Mouse (Mus musculus) heart, adult 2 months (tissue): ENCODE measurements around the gene Gpr176. TPM values are rescaled to one million over a fixed set of nuclear protein-coding genes. Genes with fewer than 3 reads are reported as not detected.

ENCODE experiments used
- DNase-seq, 2 experiments: peaks; one replicate each; pipeline ENCODE4 v3.0.0; 2021
- H3K27ac ChIP-seq: fragments of 200-600 bp; 2 replicates; pipeline ENCODE4 v1.8.1; 2022
- H3K27me3 ChIP-seq: fragments of 200-500 bp; 2 replicates; pipeline ENCODE4 v1.6.1; 2012; ENCODE audit warnings: mild to moderate bottlenecking, low read length, inconsistent platforms, mixed read lengths; ENCODE audit not compliant: control insufficient read depth, insufficient read depth
- H3K36me3 ChIP-seq: fragments of 200-500 bp; 2 replicates; pipeline ENCODE4 v1.6.1; 2012; ENCODE audit warnings: low read length, inconsistent platforms; ENCODE audit not compliant: control insufficient read depth, insufficient read depth
- H3K4me1 ChIP-seq: fragments of 200-500 bp; 2 replicates; pipeline ENCODE4 v1.6.1; 2011; ENCODE audit warnings: low read length; ENCODE audit not compliant: control insufficient read depth, insufficient read depth
- H3K4me3 ChIP-seq: fragments of 200-600 bp; 2 replicates; pipeline ENCODE4 v1.8.1; 2022
- H3K79me2 ChIP-seq: fragments of 200-500 bp; replicated peaks from 2 replicates; pipeline ENCODE4 v1.6.1; 2012; ENCODE audit warnings: mild to moderate bottlenecking, inconsistent platforms, low read length, moderate library complexity, mixed read lengths; ENCODE audit not compliant: control insufficient read depth, insufficient read depth
- H3K9ac ChIP-seq: fragments of 200-500 bp; 2 replicates; pipeline ENCODE4 v1.6.1; 2012; ENCODE audit warnings: low read depth, mild to moderate bottlenecking, control low read depth, inconsistent platforms, low read length, mixed read lengths
- CTCF ChIP-seq: fragments of 200-600 bp; IDR thresholded peaks from 2 replicates; pipeline ENCODE4 v1.8.1; 2022; ENCODE audit warnings: antibody characterized with exemption, mild to moderate bottlenecking, moderate library complexity
- EP300 ChIP-seq: fragments of 200-500 bp; IDR thresholded peaks from 2 replicates; pipeline ENCODE4 v1.6.1; 2011; ENCODE audit warnings: low read depth, low read length, control low read depth; ENCODE audit not compliant: insufficient read depth
- POLR2A ChIP-seq: fragments of 200-500 bp; IDR thresholded peaks from 2 replicates; pipeline ENCODE4 v1.6.1; 2011; ENCODE audit warnings: mild to moderate bottlenecking, low read depth, low read length, control low read depth; ENCODE audit not compliant: insufficient read depth
- WGBS: fragments of 180-500 bp; shearing (Covaris S2); methylation state at CpG from one replicate; pipeline ENCODE4 v1.1.7; 2018; 5-methylcytosine and 5-hydroxymethylcytosine counted together
- intact Hi-C: fragments of 180-260 bp; cut with DNase I; formaldehyde crosslinking; loops from one replicate; pipeline ENCODE4 v1.15.1; 2025
- polyA plus RNA-seq: library from polyadenylated mRNA; depleted of rRNA; stranded (reverse); fragments of >200 nt; gene quantifications from 2 replicates; pipeline ENCODE4 v1.2.3, GENCODE M21; 2012
- total RNA-seq, 2 experiments: library from RNA; stranded (reverse); gene quantifications; 2 replicates each; pipeline ENCODE4 v1.2.3; 2021

Gene Gpr176
- total and polyA plus RNA-seq, 3 experiments: 0.07 to 0.12 (median 0.10) TPM

DNA sequence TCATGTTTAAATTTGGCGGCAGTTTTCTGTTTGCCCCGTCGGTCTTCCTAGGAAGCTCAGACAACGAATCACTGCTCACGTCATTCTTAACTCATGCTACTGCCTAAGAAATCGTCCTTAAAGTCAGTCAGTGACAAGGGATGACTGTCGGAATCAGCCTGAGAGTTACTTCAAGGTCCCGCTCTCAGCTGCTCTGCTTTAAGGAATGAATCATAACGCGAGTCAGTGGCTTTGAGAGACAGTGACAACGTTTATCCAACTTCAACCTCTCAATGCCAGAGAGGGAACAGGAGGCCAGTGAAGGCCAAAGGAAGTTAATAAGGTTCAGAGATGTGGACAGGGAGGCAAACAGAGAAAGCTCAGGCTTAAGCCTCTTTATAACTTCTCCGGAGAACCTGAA is 124.3 kb downstream of the Gpr176 start:
- TF ChIP-seq CTCF (no peak), POLR2A (no peak), EP300 (no peak)
- H3K4me3 ChIP-seq: no peak overlapping the region
- no peak overlapping the region for H3K27ac ChIP-seq
- H3K36me3 ChIP-seq: no peaks in the 10 kb centered on the region
- no peaks in the 10 kb centered on the region for H3K4me1 ChIP-seq
- no peaks in the 10 kb centered on the region for H3K79me2 ChIP-seq
- no peak overlapping the region for H3K9ac ChIP-seq
- WGBS: 70% methylated on average over 12 of the region's 12 CpGs
- H3K27me3 ChIP-seq: no peaks in the 10 kb centered on the region
- DNase-seq: no peak
- intact Hi-C loops: loop anchor here (10.0 kb wide), 1 partner anchor 794 kb away; no protein-coding TSS in a partner anchor

DNA sequence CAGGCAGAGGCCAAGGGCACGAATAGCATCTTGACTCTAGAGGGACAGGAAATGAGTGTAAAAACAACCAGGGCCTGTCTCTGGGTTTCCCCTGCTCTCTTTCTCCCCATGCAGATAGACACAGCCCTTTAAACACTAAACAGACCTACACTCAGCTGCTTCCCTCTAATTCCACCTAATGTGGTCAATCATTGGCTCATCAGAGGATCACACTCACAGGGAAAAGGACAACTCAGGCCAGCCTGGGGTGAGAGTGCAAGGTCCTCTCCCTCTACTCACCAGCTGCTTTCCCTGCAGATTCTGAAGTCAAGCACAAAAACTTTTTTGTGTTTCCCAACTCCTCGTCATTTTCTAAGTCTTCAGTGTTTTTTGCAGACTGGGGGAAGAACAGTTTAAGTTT is 125.2 kb downstream of the Gpr176 start:
- WGBS: 26% methylated on average over 2 of the region's 2 CpGs
- Histone ChIP-seq H3K36me3 (no peaks in the 10 kb centered on the region), H3K4me1 (no peaks in the 10 kb centered on the region), H3K79me2 (no peaks in the 10 kb centered on the region), H3K4me3 (no peak overlapping the region), H3K27me3 (no peaks in the 10 kb centered on the region), H3K9ac (no peak overlapping the region), H3K27ac (no peak overlapping the region)
- DNase-seq: no peak
- intact Hi-C loops: loop anchor here (10.0 kb wide), 1 partner anchor 793 kb away; no protein-coding TSS in a partner anchor
- TF ChIP-seq CTCF (no peak), EP300 (no peak), POLR2A (no peak)

DNA sequence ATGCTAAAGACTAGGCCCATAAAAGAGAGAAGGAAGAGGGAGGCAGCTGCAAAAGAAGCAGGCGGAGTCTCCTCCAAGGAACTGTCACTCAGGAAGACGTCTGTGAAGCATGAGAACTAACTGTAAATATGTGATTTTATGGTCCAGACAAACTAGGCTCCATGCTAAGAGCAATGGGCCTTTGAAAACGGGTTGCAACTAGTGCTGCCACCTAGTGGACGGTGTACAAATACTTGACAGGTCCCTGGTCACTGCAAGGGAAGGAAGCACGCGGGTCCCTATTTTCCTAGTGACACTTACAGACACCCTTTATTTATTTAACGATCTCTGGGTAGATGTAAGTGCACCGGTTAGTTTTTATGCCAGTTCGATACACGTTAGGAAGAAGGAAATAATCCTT is 127.3 kb downstream of the Gpr176 start:
- intact Hi-C loops: loop anchor here (2.0 to 10.0 kb wide), 2 partner anchors 705 to 791 kb away; no protein-coding TSS in a partner anchor
- TF ChIP-seq EP300 (no peak), CTCF (peak; percentile 94), POLR2A (no peak)
- H3K36me3 ChIP-seq: no peaks in the 10 kb centered on the region
- H3K4me3 ChIP-seq: no peak overlapping the region
- peak; percentile 57 to 59 for DNase-seq
- 11% methylated on average over 10 of the region's 10 CpGs for WGBS
- H3K9ac ChIP-seq: no peak overlapping the region
- no peaks in the 10 kb centered on the region for H3K4me1 ChIP-seq
- no peak overlapping the region for H3K27ac ChIP-seq
- no peaks in the 10 kb centered on the region for H3K79me2 ChIP-seq
- no peaks in the 10 kb centered on the region for H3K27me3 ChIP-seq

DNA sequence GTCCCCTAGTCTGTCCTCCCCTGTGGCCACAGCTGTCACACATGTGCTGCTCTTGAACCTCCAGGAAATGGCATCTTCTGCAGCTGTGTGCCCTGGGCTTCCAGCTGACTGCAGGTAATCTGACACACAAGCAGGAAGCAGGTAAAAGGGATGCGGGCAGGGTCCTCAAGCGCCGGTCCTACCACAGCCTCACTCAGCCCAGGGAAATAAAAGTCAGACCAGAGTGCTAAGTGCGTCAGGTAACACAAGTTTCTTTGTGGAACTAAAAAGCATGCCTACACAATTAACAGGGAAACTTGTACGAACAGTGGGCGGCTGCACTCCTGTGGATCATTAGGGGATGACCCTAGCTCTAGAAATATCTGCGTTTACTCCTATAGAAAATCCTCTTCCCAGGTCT is 137.0 kb downstream of the Gpr176 start:
- no peaks in the 10 kb centered on the region for H3K36me3 ChIP-seq
- intact Hi-C loops: no loop called here
- TF ChIP-seq EP300 (no peak), POLR2A (no peak), CTCF (no peak)
- no peaks in the 10 kb centered on the region for H3K27me3 ChIP-seq
- DNase-seq: no peak
- no peaks in the 10 kb centered on the region for H3K79me2 ChIP-seq
- H3K27ac ChIP-seq: no peak overlapping the region
- H3K4me1 ChIP-seq: no peaks in the 10 kb centered on the region
- no peak overlapping the region for H3K9ac ChIP-seq
- H3K4me3 ChIP-seq: no peak overlapping the region
- 86% methylated on average over 7 of the region's 7 CpGs for WGBS

DNA sequence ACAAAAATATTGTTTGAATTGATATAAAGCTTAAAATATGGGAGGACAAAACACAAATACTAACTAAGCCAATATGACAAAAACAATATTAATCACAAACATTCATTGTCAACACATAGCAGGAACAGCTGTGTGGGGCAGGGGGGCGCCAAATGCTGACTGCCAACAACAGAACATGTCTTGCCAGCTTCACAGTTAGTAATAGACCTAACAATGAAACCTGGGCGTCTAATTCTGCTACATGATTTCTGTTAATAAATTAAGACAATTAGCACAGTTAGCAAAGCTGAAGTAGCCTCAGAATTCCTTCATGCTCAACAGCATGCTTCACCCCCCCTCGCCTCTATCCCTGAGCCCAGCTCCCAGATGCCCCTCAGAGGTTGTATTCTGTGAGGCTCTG is 137.6 kb downstream of the Gpr176 start:
- no peak overlapping the region for H3K9ac ChIP-seq
- H3K27me3 ChIP-seq: no peaks in the 10 kb centered on the region
- H3K4me3 ChIP-seq: no peak overlapping the region
- H3K36me3 ChIP-seq: no peaks in the 10 kb centered on the region
- WGBS: 85% methylated on average over 3 of the region's 3 CpGs
- no peak for DNase-seq
- no peaks in the 10 kb centered on the region for H3K79me2 ChIP-seq
- H3K4me1 ChIP-seq: no peaks in the 10 kb centered on the region
- intact Hi-C loops: no loop called here
- TF ChIP-seq EP300 (no peak), POLR2A (no peak), CTCF (no peak)
- no peak overlapping the region for H3K27ac ChIP-seq

DNA sequence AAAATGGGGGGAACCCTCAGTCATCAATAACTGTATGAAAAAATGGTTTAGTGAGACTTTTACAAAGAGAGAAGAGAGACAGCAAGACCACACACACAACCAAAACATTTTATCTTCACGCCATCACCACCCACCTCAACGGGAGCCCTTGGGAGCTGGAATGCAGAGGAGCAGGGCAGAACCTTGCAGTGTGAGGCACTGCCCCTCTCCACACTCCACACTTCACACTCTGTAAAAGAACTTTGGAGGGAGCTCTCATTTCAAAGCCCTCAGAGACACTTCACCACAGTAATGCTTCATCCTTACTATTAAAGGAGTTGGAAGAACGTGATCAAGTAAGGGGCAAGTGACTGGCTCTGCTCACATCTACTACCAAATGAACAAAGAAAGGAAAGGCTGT is 142.7 kb downstream of the Gpr176 start:
- H3K27me3 ChIP-seq: no peaks in the 10 kb centered on the region
- no peaks in the 10 kb centered on the region for H3K79me2 ChIP-seq
- H3K27ac ChIP-seq: no peak overlapping the region
- DNase-seq: no peak
- no peak overlapping the region for H3K4me3 ChIP-seq
- no peaks in the 10 kb centered on the region for H3K4me1 ChIP-seq
- WGBS: 45% methylated on average over 3 of the region's 3 CpGs
- no peaks in the 10 kb centered on the region for H3K36me3 ChIP-seq
- intact Hi-C loops: no loop called here
- no peak for TF ChIP-seq CTCF
- no peak for TF ChIP-seq POLR2A
- TF ChIP-seq EP300: no peak
- H3K9ac ChIP-seq: no peak overlapping the region
